Mouse (Mus musculus): ENCODE measurements around the gene 4933424G06Rik. TPM values are rescaled to one million over a fixed set of nuclear protein-coding genes. Genes with fewer than 3 reads are reported as not detected.

Gene 4933424G06Rik
- polyA plus RNA-seq, 1 experiment from 2014 or later = not detected

Small RNA genes within 50 kb of the gene (microRNA-seq; reads per million reads assigned to microRNA genes)
- not detected for gene Gm24133

Other genes starting within 250 kb of the 4933424G06Rik start
- 13.8 and 13.9 TPM in 2 replicates for gene Cnnm4, start 238.5 kb upstream of the 4933424G06Rik start, polyA plus RNA-seq (2015; fragmentation: Nextera tagmentation; extraction: Ambion mirVana)
- 3.5 and 3.7 TPM in 2 replicates for gene Cnnm3, start 198.3 kb upstream of the 4933424G06Rik start, polyA plus RNA-seq (2015; fragmentation: Nextera tagmentation; extraction: Ambion mirVana)
- 15.2 and 21.7 TPM in 2 replicates for gene Ankrd23, start 173.3 kb upstream of the 4933424G06Rik start, polyA plus RNA-seq (2015; fragmentation: Nextera tagmentation; extraction: Ambion mirVana)
- gene Gm42417, start 170.7 kb upstream of the 4933424G06Rik start, polyA plus RNA-seq (2015; fragmentation: Nextera tagmentation; extraction: Ambion mirVana) = 0.30 and 1.5 TPM in 2 replicates
- gene Ankrd39, start 162.7 kb upstream of the 4933424G06Rik start, polyA plus RNA-seq (2015; fragmentation: Nextera tagmentation; extraction: Ambion mirVana) = 29.2 and 30.0 TPM in 2 replicates
- gene Sema4c, start 151.8 kb upstream of the 4933424G06Rik start, polyA plus RNA-seq (2015; fragmentation: Nextera tagmentation; extraction: Ambion mirVana) = 21.4 and 21.9 TPM in 2 replicates
- gene Fam178b, start 27.0 kb upstream of the 4933424G06Rik start, polyA plus RNA-seq (2015; fragmentation: Nextera tagmentation; extraction: Ambion mirVana) = 1.2 and 1.8 TPM in 2 replicates
- 681 and 722 TPM in 2 replicates for gene Cox5b, start 18.7 kb upstream of the 4933424G06Rik start, polyA plus RNA-seq (2015; fragmentation: Nextera tagmentation; extraction: Ambion mirVana)
- gene Actr1b, start 4.3 kb downstream of the 4933424G06Rik start, polyA plus RNA-seq (2015; fragmentation: Nextera tagmentation; extraction: Ambion mirVana) = 118 and 123 TPM in 2 replicates
- gene Zap70, start 51.6 kb downstream of the 4933424G06Rik start, polyA plus RNA-seq (2015; fragmentation: Nextera tagmentation; extraction: Ambion mirVana) = 0.28 and 0.54 TPM in 2 replicates
- gene Tmem131, start 233.5 kb downstream of the 4933424G06Rik start, polyA plus RNA-seq (2015; fragmentation: Nextera tagmentation; extraction: Ambion mirVana) = 9.6 and 11.5 TPM in 2 replicates